Mouse (Mus musculus) CH12.LX (cell line): Measurements from ENCODE around the gene Gm17364. TPM values are rescaled to one million over a fixed set of nuclear protein-coding genes. Genes with fewer than 3 reads are reported as not detected.

Source experiments
- DNase-seq: peaks from one replicate; pipeline ENCODE4 v3.0.0-alpha.2; 2013; ENCODE audit errors: extremely low read depth
- H3K27ac ChIP-seq: 2 replicates; pipeline ENCODE4 v1.5.1; 2012; ENCODE audit warnings: low read depth, mild to moderate bottlenecking, control low read depth, moderate library complexity; ENCODE audit not compliant: insufficient read depth
- H3K27me3 ChIP-seq: replicated peaks from 2 replicates; pipeline ENCODE3; 2012; ENCODE audit warnings: inconsistent platforms
- H3K36me3 ChIP-seq, 2 experiments: replicated peaks in 1 of 2; 2 replicates each; pipeline versions ENCODE3 to v1.6.1; 2012; ENCODE audit warnings: inconsistent platforms in 1 of 2, low read length in 1 of 2, mild to moderate bottlenecking in 1 of 2, mixed read lengths in 1 of 2, moderate library complexity in 1 of 2; ENCODE audit not compliant: control insufficient read depth in 1 of 2, insufficient read depth in 1 of 2
- H3K4me1 ChIP-seq, 2 experiments: 2 replicates each; pipeline ENCODE4 v1.6.1; 2012; ENCODE audit warnings: inconsistent platforms in 1 of 2, moderate library complexity in 1 of 2; ENCODE audit not compliant: insufficient read depth in 2 of 2, control insufficient read depth in 1 of 2
- H3K4me2 ChIP-seq: 2 replicates; pipeline ENCODE4 v1.6.1; 2012; ENCODE audit warnings: low read depth, mild to moderate bottlenecking, control low read depth; ENCODE audit not compliant: poor library complexity, insufficient read depth, severe bottlenecking
- H3K4me3 ChIP-seq, 3 experiments: fragments of 150-350 bp in 1 of 3; sonication (generic) in 1 of 3; replicated peaks in 1 of 3; 2 replicates each; pipeline versions ENCODE3 to v1.5.1; 2011 to 2012; ENCODE audit warnings: low read depth in 2 of 3, low read length in 2 of 3, mild to moderate bottlenecking in 2 of 3, moderate library complexity in 2 of 3, control low read depth in 1 of 3, improper control_type of control experiment in 1 of 3, inconsistent platforms in 1 of 3, mixed read lengths in 1 of 3; ENCODE audit not compliant: poor library complexity in 1 of 3
- H3K79me2 ChIP-seq: replicated peaks from 2 replicates; pipeline ENCODE4 v1.6.1; 2012; ENCODE audit warnings: mild to moderate bottlenecking, moderate library complexity; ENCODE audit not compliant: control insufficient read depth, poor library complexity, insufficient read depth, severe bottlenecking; ENCODE audit errors: extremely low read depth
- H3K9ac ChIP-seq: 2 replicates; pipeline ENCODE4 v1.6.1; 2012; ENCODE audit warnings: low read depth, mild to moderate bottlenecking, control low read depth, moderate library complexity; ENCODE audit not compliant: insufficient read depth
- H3K9me3 ChIP-seq: replicated peaks from 2 replicates; pipeline ENCODE3; 2012; ENCODE audit warnings: low read length, inconsistent platforms, mixed read lengths
- CHD1 ChIP-seq: IDR thresholded peaks from 2 replicates; pipeline ENCODE4 v1.6.1; 2012; ENCODE audit warnings: low read depth, low read length, improper control_type of control experiment, inconsistent platforms
- CHD2 ChIP-seq: IDR thresholded peaks from 2 replicates; pipeline ENCODE4 v1.6.1; 2011; ENCODE audit warnings: low read length, improper control_type of control experiment
- CTCF ChIP-seq, 2 experiments: IDR thresholded peaks in 1 of 2; conservative IDR thresholded peaks in 1 of 2; 2 replicates each; pipeline ENCODE4 v1.5.1; 2011 to 2012; ENCODE audit warnings: low read depth in 2 of 2, low read length in 2 of 2, improper control_type of control experiment in 1 of 2, inconsistent platforms in 1 of 2, mild to moderate bottlenecking in 1 of 2, moderate library complexity in 1 of 2
- E2F4 ChIP-seq: IDR thresholded peaks from 2 replicates; pipeline ENCODE4 v1.6.1; 2011; ENCODE audit warnings: low read depth, low read length, improper control_type of control experiment; ENCODE audit not compliant: insufficient replicate concordance
- EP300 ChIP-seq: IDR thresholded peaks from 2 replicates; pipeline ENCODE4 v1.6.1; 2011; ENCODE audit warnings: low read length, improper control_type of control experiment
- GABPA ChIP-seq: IDR thresholded peaks from 2 replicates; pipeline ENCODE4 v1.6.1; 2012; ENCODE audit warnings: low read depth, low read length, improper control_type of control experiment, inconsistent platforms; ENCODE audit not compliant: insufficient replicate concordance
- HCFC1 ChIP-seq: IDR thresholded peaks from 2 replicates; pipeline ENCODE4 v1.6.1; 2012; ENCODE audit warnings: low read depth, mild to moderate bottlenecking, inconsistent platforms, low read length, improper control_type of control experiment
- MAZ ChIP-seq: IDR thresholded peaks from 2 replicates; pipeline ENCODE4 v1.6.1; 2012; ENCODE audit warnings: low read depth, mild to moderate bottlenecking, inconsistent platforms, low read length, improper control_type of control experiment, moderate library complexity
- MEF2A ChIP-seq: IDR thresholded peaks from 2 replicates; pipeline ENCODE4 v1.6.1; 2014; ENCODE audit warnings: low read depth, mild to moderate bottlenecking, inconsistent platforms, low read length, improper control_type of control experiment, borderline replicate concordance
- MXI1 ChIP-seq: IDR thresholded peaks from 2 replicates; pipeline ENCODE4 v1.6.1; 2011; ENCODE audit warnings: mild to moderate bottlenecking, low read depth, low read length, improper control_type of control experiment
- NELFE ChIP-seq: IDR thresholded peaks from 2 replicates; pipeline ENCODE4 v1.6.1; 2011; ENCODE audit warnings: low read depth, low read length, improper control_type of control experiment
- POLR2AphosphoS2 ChIP-seq: IDR thresholded peaks from 2 replicates; pipeline ENCODE4 v1.6.1; 2011; ENCODE audit warnings: low read depth, low read length, improper control_type of control experiment
- RAD21 ChIP-seq: IDR thresholded peaks from 2 replicates; pipeline ENCODE4 v1.6.1; 2011; ENCODE audit warnings: low read depth, mild to moderate bottlenecking, low read length, improper control_type of control experiment, moderate library complexity
- SMC3 ChIP-seq: IDR thresholded peaks from 2 replicates; pipeline ENCODE4 v1.6.1; 2011; ENCODE audit warnings: low read depth, low read length, improper control_type of control experiment
- USF2 ChIP-seq: conservative IDR thresholded peaks from 2 replicates; pipeline ENCODE4 v1.6.1; 2011; ENCODE audit warnings: low read depth, low read length, improper control_type of control experiment
- ZKSCAN1 ChIP-seq: IDR thresholded peaks from 2 replicates; pipeline ENCODE4 v1.6.1; 2012; ENCODE audit warnings: low read depth, inconsistent platforms, low read length, improper control_type of control experiment, borderline replicate concordance
- ZNF384 ChIP-seq: IDR thresholded peaks from 2 replicates; pipeline ENCODE4 v1.6.1; 2012; ENCODE audit warnings: low read depth, low read length, improper control_type of control experiment, inconsistent platforms
- dilution Hi-C: fragments of 300-500 bp; cut with MboI; formaldehyde crosslinking; loops from 2 replicates; pipeline ENCODE4 v1.14.3; 2020; ENCODE audit warnings: low sequenced_read_pairs; ENCODE audit not compliant: extremely low pct_unique_long_range_greater_than_20kb, extremely low pct_ligation_motif_present
- in situ Hi-C: fragments of 300-500 bp; cut with MboI; formaldehyde crosslinking; loops from 3 replicates; pipeline ENCODE4 v1.14.3; 2019; ENCODE audit warnings: low sequenced_read_pairs, low pct_ligation_motif_present, low pct_unique_long_range_greater_than_20kb, mixed read lengths
- polyA plus RNA-seq: library from polyadenylated mRNA; unstranded; fragments of >175 nt; gene quantifications from 2 replicates; pipeline ENCODE4 v1.2.1, GENCODE M21; 2012; ENCODE audit warnings: low read depth; ENCODE audit not compliant: insufficient read length
- total RNA-seq, 2 experiments: library from RNA; depleted of rRNA; stranded (reverse); fragments of 300-350 nt in 1 of 2; fragments of >200 nt in 1 of 2; gene quantifications; 2 replicates each; pipeline ENCODE4 v1.2.3; 2012 to 2014

The Gm17364 gene
- total and polyA plus RNA-seq, 3 experiments: 17.3 TPM; not detected in 2

DNA sequence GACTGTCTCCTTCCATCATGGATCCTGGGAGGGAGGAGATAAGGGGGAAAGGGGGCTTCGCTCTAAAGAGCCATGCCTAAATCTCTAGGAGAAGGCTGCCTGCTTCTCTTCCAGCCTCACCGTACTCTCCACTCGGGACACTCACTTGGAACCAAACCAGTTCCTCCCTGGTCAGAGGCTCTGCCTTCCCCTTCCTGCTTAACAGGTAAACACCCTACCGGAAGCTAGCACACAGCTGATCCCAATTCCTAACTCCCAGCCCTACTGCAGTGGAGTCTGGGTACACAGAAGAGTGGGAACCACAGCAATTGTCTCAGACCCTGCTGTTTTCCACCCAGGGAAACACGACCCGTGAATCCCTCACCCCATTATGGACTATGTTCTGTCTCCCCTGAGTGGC lies 22.1 kb upstream of the Gm17364 start:
- no peak for TF ChIP-seq E2F4
- no peak for TF ChIP-seq EP300
- TF ChIP-seq CHD2: no peak
- no peak for TF ChIP-seq MEF2A
- TF ChIP-seq SMC3: no peak
- no peak for TF ChIP-seq MAZ
- TF ChIP-seq RAD21: no peak
- TF ChIP-seq ZKSCAN1: no peak
- no peak for TF ChIP-seq MXI1
- TF ChIP-seq POLR2AphosphoS2: no peak
- TF ChIP-seq CHD1: no peak
- no peak for TF ChIP-seq HCFC1
- TF ChIP-seq USF2: no peak
- no peak for TF ChIP-seq CTCF (conservative IDR thresholded peaks at IDR 0.05 in 1 of 2, IDR thresholded peaks at IDR 0.05 in 1 of 2; ENCODE audit: low read depth in 2 of 2, low read length in 2 of 2)
- peaks cover 3% of the 10 kb centered on the region for H3K9me3 ChIP-seq

DNA sequence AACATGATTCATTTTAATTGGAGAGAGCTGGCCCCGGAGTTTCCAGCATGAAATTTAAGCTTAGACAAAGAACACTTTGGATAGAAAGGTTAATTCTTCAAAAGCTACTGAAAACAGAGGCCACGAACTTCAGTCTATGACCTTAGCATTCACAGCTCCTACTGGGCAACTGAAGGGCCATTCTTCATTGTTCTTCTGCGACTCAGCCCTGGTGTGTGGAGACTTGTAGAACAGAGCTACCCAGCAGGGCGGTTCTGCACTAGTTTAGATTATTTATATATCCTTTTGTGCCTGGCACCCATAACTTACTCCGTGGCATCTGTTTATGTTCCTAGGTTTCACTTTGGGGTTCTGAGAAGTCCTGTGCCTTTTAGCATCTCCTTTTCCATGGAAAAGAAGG lies 19.8 kb upstream of the Gm17364 start:
- H3K27ac ChIP-seq: no peak overlapping the region
- H3K4me1 ChIP-seq: peaks cover 2 to 8% of the 10 kb centered on the region in 2 experiments; a peak in 3 of 4 replicates
- in situ Hi-C loops (no loop called here), dilution Hi-C loops (no loop called here)
- no peaks in the 10 kb centered on the region for H3K27me3 ChIP-seq
- no peak overlapping the region for H3K9ac ChIP-seq
- no peak overlapping the region for H3K4me3 ChIP-seq
- H3K36me3 ChIP-seq: no peaks in the 10 kb centered on the region
- peaks cover 3% of the 10 kb centered on the region for H3K9me3 ChIP-seq
- no peaks in the 10 kb centered on the region for H3K79me2 ChIP-seq
- no peak for TF ChIP-seq NELFE
- TF ChIP-seq ZNF384: no peak
- TF ChIP-seq GABPA: no peak
- DNase-seq: no peak
- no peak overlapping the region for H3K4me2 ChIP-seq

More for the DNA sequence above, 22.1 kb upstream of the Gm17364 start:
- Histone ChIP-seq H3K4me1 (peaks cover 2 to 8% of the 10 kb centered on the region in 2 experiments; a peak in 3 of 4 replicates), H3K9ac (no peak overlapping the region), H3K4me2 (no peak overlapping the region), H3K4me3 (no peak overlapping the region), H3K27me3 (no peaks in the 10 kb centered on the region), H3K27ac (no peak overlapping the region), H3K79me2 (no peaks in the 10 kb centered on the region), H3K36me3 (no peaks in the 10 kb centered on the region)
- dilution Hi-C loops (no loop called here), in situ Hi-C loops (no loop called here)
- no peak for DNase-seq
